Mouse (Mus musculus): Measurements from ENCODE around the gene Apom.

GRCm38 (mm10) chr17:35153931-35154330 is 22.1 kb upstream of the Apom start:
- TF ChIP-seq CTCF (IDR thresholded peaks at IDR 0.05; ENCODE audit: borderline replicate concordance, control insufficient read depth, extremely low read depth, insufficient read depth, low read length, poor library complexity) (no peak), POLR2A (IDR thresholded peaks at IDR 0.05; ENCODE audit: control insufficient read depth, extremely low read depth, insufficient read depth, low read length, poor library complexity) (no peak)
